Mouse (Mus musculus) regulatory T cell (primary cell): Measurements from ENCODE around the gene U2surp.

ENCODE experiments used
- in situ Hi-C: fragments of 300-600 bp; cut with MboI, MseI; formaldehyde crosslinking; loops from one replicate; pipeline ENCODE4 v1.15.1; 2025; ENCODE audit warnings: high pct_unique_total_duplicates

The U2surp gene

DNA sequence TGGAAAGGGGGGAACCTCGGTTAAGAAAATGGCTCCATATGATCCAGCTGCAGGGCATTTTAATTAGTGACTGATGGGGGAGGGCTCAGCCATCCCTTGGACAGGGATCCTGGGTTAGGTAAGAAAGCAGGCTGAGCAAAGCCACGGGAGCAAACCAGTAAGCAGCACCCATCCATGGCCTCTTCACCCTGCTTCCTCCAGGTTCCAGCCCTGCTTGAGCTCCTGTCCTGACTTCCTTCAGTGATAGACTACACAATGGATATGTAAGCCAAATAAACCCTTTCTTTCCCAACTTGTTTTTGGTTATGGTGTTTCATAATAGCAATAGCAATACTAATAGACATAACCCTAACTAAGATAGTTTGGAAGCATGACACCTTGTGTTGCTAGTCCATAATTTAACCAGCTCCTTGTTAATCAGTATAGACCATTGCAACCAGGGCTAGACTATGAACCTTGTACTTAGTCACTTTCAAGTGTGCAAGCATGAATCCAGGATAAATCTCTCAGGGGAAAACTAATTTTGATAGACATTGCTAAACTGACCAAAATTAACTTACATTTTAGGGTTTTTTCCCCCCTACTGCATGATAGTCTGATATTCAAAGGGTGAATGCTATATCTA is 27.5 kb upstream of the U2surp start:
- in situ Hi-C loops, result loop anchor here (5.0 kb wide), 1 partner anchor 138 kb away; no protein-coding TSS in a partner anchor

- in situ Hi-C loops, result no loop called here
These were observed 22.0 kb upstream of the U2surp start for GRCm38 (mm10) chr9:95533817-95534216.

DNA sequence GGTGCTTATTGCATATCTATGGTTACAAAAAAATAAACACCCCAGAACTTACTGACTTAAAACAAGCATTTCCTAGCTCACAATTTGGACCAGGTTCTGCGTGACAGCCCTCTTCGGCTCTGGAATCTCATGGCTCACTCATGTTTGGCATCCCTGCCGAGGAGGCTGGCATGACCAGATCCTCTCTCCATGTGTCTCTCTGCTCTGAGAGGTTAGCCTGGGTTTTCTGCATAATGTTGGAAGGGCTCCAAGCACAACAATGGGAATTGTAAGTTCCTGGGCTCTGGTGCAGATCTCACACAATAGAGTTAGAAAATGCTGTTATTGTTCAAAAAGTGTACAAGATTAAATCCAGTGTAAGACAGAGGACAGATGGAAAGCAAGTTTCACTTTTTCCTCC is 19.3 kb upstream of the U2surp start:
- in situ Hi-C loops, result no loop called here

DNA sequence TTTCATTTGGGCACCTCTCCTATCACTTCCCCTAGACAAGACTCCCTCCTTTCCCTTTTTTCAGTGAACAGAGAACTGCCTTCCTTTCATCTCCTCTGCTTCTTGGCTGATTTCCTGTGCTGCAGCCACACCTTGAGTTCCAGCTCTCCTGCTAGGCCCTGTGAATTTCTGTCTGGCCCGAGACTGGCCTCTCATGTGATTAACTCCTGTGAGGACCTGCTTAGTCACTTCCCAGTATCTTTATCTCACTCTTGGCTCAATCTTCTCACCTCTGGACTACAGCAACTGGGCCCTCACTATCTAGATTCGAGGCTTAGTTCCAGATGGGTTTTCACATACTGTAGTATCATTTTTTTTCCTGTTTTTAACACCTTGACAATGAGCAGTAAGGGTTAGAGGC is 15.9 kb upstream of the U2surp start:
- in situ Hi-C loops, result no loop called here

DNA sequence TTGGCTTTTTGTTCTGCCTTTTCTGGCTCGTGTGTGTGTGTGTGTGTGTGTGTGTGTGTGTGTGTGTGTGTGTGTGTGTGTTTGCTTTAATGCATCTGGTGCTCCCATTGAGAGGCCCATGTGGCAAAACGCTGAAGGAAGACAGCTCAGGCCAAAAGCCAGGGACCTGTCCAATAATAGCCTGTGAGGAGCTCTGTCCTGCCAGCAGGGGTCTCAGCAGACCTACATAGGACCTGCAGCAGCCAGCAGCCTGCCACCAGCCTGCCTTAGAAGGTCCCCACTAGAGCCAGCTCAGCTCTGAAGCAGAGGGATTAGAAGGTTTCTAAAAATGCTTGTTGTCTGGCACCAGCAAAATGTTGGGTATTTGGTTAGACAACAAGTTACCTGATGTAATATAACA is 14.2 kb upstream of the U2surp start:
- in situ Hi-C loops, result no loop called here

DNA sequence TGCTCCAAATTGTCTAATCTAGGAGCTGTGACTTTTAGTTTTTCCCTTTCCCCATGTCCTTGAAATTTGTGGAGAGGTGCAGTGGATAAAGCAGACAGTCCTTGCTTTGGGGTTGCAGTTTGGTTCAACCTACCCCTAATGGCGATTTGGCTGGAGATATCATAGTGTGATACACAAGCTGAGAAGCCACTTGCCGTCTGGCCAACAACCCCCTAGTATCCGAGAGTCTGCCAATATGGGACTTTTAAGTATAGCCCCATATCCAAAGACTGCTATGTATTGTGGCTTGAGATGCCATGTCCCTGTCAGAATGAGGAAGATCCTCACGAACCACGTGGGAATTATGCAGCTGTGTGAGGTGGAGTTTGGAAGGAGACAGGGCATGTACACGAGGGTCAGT is 13.6 kb upstream of the U2surp start:
- in situ Hi-C loops, result no loop called here

GRCm38 (mm10) chr9:95522561-95522960 is 10.8 kb upstream of the U2surp start:
- in situ Hi-C loops, result no loop called here

GRCm38 (mm10) chr9:95521566-95521965 is 9.8 kb upstream of the U2surp start:
- in situ Hi-C loops, result no loop called here

- in situ Hi-C loops, result no loop called here
These were observed 9.2 kb upstream of the U2surp start for GRCm38 (mm10) chr9:95521031-95521430.

DNA sequence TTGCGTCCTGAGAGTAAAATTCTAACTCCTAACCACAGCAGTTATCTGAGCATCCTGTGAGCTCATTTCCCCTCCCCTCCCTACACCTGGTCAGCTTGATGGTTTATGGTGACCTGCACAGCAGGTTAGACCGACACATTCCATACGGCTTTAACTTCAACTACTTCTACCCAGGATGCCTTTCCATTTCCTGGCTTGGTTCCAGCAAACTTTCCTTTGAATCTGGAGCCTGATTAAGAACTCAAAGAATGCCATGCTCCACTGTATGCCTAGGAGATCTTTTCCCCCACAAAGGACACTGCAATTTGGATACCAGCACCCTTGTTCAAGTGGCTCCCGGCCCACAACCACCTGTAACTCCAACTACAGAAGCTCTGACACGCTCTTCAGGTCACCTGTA is 8.8 kb upstream of the U2surp start:
- in situ Hi-C loops, result no loop called here

- in situ Hi-C loops, result loop anchor here (5.0 kb wide), 1 partner anchor 343 kb away; the partner anchor contains the start of gene Atr
These were observed 2.6 kb upstream of the U2surp start for GRCm38 (mm10) chr9:95514361-95514760.

DNA sequence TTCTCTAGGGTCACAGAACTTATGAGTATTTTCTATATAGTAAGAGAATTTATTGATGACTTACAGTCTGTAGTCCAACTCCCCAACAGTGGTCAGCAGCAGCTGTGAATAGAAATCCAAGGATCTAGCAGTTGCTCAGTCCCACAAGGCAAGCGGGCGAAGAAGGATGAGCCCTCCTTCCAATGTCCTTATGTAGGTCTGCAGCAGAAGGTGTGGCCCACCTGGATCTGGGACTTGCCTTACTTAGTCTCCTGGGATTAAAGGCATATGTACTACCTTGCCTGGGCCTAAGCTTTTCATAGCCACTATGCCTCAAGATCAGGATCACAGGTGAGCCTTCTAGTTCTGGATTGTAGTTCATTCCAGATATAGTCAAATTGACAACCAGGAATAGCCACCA is 2.0 kb upstream of the U2surp start:
- in situ Hi-C loops, result loop anchor here (5.0 kb wide), 1 partner anchor 344 kb away; the partner anchor contains the start of gene Atr

DNA sequence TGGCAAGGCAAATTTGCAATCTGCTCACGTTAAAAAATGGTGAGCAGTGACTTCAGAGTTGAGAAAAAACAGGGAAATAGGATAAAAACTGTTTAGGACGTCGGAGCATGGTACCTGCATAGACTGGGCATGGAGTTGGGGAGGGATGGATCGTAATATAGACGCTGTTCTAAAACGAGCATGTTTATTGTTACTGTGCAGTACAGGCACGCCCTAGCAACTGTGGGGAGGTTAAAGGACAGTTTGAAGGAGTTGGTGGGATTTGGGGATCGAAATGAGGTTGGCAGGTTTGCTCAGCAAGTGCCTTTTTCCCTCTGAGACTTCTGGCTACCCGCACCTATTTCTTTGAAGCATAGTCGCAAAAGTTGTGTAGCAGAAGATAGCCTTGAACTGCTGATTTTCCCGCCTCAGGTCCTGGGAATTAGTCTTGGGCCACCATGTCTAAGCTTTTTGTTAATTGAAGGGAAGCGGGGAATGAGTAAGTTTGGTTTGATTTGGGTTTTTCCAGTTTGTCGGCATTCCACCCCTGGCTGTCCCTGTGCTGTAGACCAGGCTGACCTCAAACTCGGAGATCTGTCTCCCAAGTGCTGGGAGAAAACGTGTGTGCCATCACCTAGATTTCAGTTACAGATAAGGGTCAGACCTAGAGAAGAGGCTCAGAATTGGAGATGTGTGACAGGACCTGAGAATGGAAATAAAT is 685 bp upstream of the U2surp start:
- in situ Hi-C loops, result loop anchor here (5.0 kb wide), 1 partner anchor 345 kb away; the partner anchor contains the start of gene Atr

DNA sequence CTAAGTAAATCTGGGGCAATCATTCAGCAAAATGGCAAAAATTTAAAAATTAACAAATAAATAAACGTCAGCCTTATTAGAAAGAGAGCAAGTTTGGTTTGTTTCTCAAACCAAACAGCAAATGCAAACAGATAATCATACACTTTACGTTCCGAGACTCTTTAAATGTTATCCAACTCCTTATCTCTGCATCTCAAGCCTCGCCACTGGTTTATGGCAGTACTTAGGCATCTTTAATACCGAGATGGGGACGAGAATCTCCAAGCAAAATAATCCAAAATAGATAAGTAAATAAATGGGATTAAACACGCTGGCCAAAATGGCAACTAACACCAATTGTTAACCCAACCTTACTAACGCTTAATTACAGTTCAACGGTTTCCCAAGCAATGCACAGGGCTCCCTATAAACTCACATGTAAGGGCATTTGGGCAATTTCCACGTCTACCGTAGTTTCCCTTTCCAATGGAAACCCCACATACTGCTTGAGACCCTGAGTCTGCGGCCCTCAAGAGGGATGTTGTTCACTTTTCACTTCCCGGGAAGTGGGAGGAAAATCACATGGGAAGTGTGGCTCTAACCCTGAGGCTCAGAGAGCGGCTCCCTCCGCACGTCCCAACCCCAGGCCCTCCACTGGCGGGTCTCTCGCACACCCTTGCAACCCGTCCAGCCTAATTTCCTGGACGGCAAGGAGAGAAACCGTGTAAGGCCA is 947 bp downstream of the U2surp start:
- in situ Hi-C loops, result loop anchor here (5.0 kb wide), 1 partner anchor 346 kb away; the partner anchor contains the start of gene Atr

DNA sequence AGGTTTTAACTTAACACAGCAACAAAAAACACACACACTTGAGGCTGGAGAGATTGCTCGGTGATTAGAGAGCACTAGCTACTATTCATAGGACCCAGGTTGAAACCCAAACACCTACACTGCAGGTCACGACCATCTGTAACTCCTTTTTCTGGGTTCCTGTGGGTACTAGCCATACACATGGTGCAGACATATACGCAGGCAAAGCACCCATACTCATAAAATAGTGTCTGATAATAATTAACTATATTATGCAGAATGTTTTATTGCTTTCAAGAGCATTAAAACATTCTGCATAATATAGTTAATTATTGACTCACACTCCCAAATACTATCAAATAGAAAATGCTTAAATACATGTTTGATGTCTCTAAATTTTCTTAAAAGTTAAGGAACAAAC is 6.1 kb downstream of the U2surp start:
- in situ Hi-C loops, result no loop called here

GRCm38 (mm10) chr9:95499848-95500247 is 11.9 kb downstream of the U2surp start:
- in situ Hi-C loops, result no loop called here

GRCm38 (mm10) chr9:95495038-95495437 is 16.8 kb downstream of the U2surp start:
- in situ Hi-C loops, result no loop called here

GRCm38 (mm10) chr9:95493393-95493792 is 18.4 kb downstream of the U2surp start:
- in situ Hi-C loops, result no loop called here

DNA sequence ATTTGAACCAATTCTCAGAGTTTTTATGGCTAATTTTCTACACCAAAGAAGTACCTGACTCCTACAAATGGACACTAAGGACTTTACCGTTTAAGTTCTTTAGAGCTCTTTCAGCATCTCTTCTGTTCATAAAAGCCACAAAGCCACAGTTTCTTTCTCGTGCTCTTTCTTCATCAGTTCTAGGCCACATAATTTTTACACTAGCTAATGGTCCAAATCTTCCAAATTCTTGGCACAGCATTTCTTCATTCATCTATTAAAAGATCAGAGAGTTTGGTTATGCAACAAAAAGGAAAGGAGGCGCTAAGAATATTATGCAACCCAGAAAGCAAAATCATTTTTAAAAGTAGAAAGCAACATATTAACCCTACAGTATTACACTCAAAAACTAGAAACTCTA is 21.8 kb downstream of the U2surp start:
- in situ Hi-C loops, result no loop called here

DNA sequence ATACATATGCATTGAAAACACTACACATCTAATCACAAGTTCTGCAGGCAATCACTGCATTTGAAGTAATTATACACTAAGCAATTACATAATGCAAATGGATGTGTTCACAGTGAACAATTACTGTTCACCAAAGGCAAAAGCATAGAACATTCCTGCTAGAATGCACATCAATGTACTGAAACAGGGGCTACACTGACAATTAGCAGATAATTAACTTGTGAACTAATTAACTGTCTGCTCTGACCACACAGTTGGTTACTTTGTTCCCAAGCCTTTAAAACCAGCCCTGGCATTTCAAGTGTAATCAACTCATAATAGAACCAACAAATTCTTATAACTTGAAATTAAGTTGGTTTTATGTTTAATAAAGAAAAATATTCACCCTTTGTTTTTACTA is 22.9 kb downstream of the U2surp start:
- in situ Hi-C loops, result no loop called here

- in situ Hi-C loops, result no loop called here
These were observed 31.8 kb downstream of the U2surp start for GRCm38 (mm10) chr9:95479981-95480380.

GRCm38 (mm10) chr9:95478443-95478842 is 33.4 kb downstream of the U2surp start:
- in situ Hi-C loops, result no loop called here

DNA sequence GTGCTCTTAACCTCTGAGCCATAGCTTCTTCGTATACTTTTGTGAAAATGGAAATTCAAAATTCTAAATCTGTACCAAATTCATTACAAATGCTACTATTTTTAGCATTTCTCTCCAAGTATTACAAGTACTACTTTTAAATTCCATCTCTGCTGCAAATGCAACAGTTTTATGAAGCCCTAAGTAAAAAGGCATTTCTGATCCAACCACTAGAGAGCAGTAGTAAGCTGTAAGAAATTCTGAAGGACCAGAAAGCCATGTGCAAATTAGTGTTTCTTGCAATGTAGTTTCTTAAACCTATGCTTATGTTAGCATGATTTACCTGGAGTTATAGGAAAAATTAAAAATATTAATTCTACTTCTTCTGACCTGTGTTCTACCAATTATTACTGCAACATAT is 38.9 kb downstream of the U2surp start:
- in situ Hi-C loops, result no loop called here
